Mouse (Mus musculus): Measurements from ENCODE around the gene Rasl12.

Gene Rasl12

GRCm38 (mm10) chr9:65444692-65445091 is 46.4 kb downstream of the Rasl12 start:
- WGBS, result 89% methylated on average over 4 of the region's 4 CpGs

DNA sequence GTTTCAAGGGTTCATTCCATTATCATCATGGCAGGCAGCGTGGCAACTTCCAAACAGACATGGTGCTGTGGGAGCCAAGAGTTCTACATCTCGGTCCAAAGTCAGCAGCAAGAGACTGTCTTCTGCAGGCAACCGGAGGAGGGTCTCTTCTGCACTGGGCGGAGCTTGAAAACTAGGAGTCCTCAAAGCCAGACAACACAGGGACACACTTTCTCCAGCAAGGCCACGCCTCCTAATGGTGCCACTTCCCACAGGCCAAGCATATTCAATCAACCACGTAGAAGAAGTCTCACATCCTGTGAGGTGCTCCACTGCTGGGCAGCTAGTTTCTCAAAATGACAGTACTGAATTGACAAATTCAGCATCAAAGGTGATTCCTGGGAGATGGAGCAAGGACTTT is 49.6 kb downstream of the Rasl12 start:
- WGBS, result 93% methylated on average over 6 of the region's 6 CpGs

DNA sequence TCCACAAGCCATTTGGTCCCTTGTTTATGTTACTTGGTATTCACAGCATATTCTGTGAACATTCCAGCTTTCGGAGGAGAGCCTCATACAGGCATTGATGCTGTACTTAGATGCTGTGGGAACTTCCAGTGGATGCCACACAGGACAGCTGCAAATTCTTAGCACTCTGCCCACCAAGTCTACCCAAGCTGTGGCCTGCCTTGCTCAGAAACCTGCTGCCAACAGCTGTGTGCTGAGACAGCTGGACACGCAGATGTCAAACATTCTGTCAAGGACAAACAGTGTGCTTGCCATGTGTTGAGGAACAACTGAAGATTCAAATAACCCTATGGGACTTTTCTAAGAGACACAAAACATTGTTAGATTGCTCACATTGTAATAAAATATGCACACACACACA is 60.7 kb downstream of the Rasl12 start:
- 83% methylated on average over 2 of the region's 2 CpGs for WGBS

DNA sequence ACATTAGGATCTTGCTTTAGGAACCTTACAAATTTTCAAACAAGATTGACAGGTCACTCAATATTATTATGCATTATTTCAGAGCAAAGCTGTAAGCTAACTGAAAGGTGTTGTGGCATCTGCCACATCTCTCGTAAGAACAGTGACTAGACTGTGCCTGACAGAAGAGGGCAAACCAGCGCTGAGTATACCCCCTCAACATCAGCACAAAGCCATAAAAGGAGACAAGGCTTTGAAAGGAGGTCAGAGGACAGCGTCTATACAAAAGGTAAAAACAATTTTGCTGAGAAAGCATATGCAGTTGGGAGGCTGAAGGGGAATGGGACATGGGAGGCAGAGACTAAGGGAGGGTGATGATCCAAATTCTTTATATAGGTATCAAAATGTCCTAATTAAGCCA is 61.9 kb downstream of the Rasl12 start:
- WGBS, result 41% methylated on average over 3 of the region's 3 CpGs

DNA sequence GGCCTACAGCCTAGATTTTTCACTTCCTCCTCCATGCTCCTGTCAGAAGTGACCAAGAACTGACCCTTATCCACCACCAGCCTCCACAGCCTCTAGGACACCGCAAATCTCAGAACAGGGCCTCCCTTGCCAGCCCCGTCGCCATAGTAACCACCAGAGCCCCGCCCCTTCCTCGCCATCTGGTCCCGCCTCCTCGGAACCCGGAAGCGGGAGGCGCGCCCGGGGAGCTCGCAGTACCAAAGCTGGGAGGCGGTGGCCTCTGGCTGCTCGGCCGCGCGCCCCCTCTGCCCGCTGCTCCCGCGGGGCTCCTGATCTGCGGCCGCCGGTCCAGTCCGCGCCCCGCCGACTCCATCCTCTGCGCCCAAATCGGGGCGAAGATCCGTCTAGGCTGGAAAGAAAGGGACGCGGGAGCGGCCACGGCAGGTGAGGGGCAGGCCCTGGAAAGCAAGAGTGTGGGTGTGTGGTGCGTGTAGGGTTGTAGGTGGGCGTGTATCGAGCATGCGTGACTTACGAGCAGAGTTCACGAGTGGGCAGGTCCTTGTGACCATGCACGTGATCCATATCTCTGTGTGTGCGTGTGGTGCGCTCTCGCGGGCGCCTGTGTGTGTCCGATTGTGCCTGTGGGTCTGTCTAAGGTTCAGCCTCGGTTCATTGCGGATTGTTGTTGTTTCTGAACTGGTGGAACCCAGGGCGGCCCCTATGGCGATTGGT is 62.6 kb downstream of the Rasl12 start, which contains the start of gene Spg21:
Gene Spg21, plus strand, starts transcription at position 216 of the 711 bp plus-strand sequence.
- 1% methylated on average over 53 of the region's 53 CpGs for WGBS

- 62% methylated on average over 5 of the region's 5 CpGs for WGBS
Observed at GRCm38 (mm10) chr9:65462544-65462943, 64.2 kb downstream of the Rasl12 start.

GRCm38 (mm10) chr9:65464161-65464560 is 65.9 kb downstream of the Rasl12 start:
- WGBS, result 84% methylated on average over 6 of the region's 6 CpGs

Measured in cerebral cortex, adult 2 months (tissue).